Mouse (Mus musculus): ENCODE measurements around the gene Cbx5. TPM values are rescaled to one million over a fixed set of nuclear protein-coding genes. Genes with fewer than 3 reads are reported as not detected.
A peak's percentile ranks its signal among the peaks of the same experiment; 100 is the strongest.

Cbx5 gene
- polyA plus RNA-seq, 1 experiment from 2014 or later: 221 TPM

DNA sequence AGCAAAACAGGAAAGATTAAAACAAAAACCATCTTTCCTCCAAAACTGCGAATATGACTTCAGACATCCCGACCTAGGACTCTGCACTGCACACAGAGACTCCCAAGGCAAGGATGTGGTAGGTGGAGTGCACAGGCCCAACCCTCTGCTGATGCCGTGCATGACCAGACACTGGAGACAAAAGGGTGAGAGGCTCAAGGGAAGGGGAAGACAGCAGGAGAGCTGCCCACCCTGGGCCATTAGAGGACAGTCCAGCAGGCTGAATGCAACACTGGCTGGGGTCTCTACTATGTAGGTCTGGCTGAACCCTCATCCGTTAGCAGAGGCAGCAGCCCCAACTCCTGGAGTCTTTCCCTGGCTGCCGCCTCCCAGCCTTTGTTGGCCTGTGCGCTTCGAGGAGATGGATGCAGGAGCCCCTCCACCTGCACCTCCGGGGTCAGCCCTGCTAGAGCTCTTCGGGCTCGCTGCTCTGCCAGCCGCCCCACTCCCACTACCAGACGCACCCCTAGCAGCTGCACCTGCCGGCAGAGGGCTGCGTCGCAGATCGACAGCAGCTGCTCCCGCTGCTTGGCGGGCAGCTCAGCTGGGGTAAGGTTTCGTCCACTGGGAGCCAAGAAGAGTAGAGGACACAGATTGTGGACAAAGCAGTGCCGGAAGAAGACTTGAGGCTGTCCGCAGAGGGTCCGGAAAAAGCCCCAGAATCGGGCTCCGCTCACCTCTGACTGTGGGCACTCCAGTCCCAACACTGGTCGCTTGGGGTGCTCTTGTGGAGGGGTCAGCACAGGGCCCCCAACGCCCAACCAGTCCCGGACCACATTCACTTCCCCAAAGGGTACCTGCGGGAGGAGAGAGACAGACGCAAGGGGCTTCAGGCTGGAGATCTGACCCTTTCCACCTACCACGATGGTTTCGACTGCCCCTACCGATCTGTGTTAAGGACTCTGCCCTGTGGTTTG, 84.0 kb downstream of the Cbx5 start:
- H3K9me3 ChIP-seq (ENCODE audit: control insufficient read depth, low read length): no peaks in the 10 kb centered on the region
- WGBS: 16% methylated on average over 32 of the region's 32 CpGs
- H3K27ac ChIP-seq (ENCODE audit: low read depth, low read length): 0 out of 2 replicates have a peak overlapping the region, but pooled peaks have one; percentile 12
- H3K4me3 ChIP-seq (ENCODE audit: low read depth, low read length): no peak overlapping the region
- peak; percentile 27; the same call in 1 of the 2 replicates for ATAC-seq (replicated peaks; ENCODE audit: low FRiP score)
- 0 out of 2 replicates have a peak overlapping the region, but pooled peaks have one; percentile 5 for H3K4me2 ChIP-seq (ENCODE audit: low read depth, low read length, severe bottlenecking)
- no peaks in the 10 kb centered on the region for H3K4me1 ChIP-seq (replicated peaks; ENCODE audit: control insufficient read depth, insufficient read depth, low read length)
- DNase-seq (ENCODE audit: low spot score): no peak
- H3K9ac ChIP-seq (ENCODE audit: low read length): no peak overlapping the region; the same call in 1 of the 2 replicates
- H3K36me3 ChIP-seq (ENCODE audit: control insufficient read depth, insufficient read depth, low read length): no peaks in the 10 kb centered on the region
- peaks cover 4% of the 10 kb centered on the region; the same call in 1 of the 2 replicates for H3K27me3 ChIP-seq (ENCODE audit: control insufficient read depth, insufficient read depth, low read length)

DNA sequence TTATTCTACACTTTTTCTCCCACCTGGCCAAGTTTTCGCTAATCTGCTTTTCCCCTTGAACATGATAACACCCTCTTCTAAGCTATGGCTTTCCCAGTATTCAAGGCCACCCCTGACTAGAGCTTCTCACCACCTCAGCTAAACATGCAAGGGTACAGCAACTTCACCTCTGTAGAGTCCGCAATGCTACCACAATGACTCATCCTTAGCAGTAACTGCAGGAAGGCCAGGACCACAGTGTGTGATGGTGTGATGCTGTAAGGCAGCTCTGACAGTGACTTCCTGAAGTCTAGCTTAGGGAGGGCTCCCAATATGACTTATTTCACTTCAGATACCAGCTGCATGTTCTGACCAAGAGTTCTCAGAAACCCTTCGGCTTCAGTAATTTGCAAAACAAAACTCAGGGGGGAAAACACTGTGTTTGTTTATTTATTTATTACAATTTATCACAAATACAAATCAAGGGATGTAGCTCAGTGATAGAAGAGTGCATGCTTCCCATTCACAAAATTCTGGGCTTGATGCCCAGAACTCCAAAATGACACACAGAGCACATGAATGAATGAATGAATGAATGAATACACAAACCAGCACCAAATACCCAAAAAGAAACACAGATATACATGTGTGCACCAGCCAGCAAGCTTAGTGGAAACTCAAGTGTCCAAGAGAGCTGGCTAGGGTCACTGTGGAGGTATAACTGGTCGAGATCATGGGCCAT, 86.6 kb downstream of the Cbx5 start:
- Histone ChIP-seq H3K27ac (ENCODE audit: low read depth, low read length) (no peak overlapping the region), H3K9ac (ENCODE audit: low read length) (no peak overlapping the region), H3K4me1 (replicated peaks; ENCODE audit: control insufficient read depth, insufficient read depth, low read length) (no peaks in the 10 kb centered on the region), H3K36me3 (ENCODE audit: control insufficient read depth, insufficient read depth, low read length) (no peaks in the 10 kb centered on the region), H3K4me3 (ENCODE audit: low read depth, low read length) (no peak overlapping the region), H3K4me2 (ENCODE audit: low read depth, low read length, severe bottlenecking) (no peak overlapping the region), H3K9me3 (ENCODE audit: control insufficient read depth, low read length) (no peaks in the 10 kb centered on the region), H3K27me3 (ENCODE audit: control insufficient read depth, insufficient read depth, low read length) (peaks cover 5% of the 10 kb centered on the region; the same call in 1 of the 2 replicates)
- no peak for ATAC-seq (replicated peaks; ENCODE audit: low FRiP score)
- 88% methylated on average over 4 of the region's 4 CpGs for WGBS
- DNase-seq (ENCODE audit: low spot score): no peak

- DNase-seq (ENCODE audit: low spot score): no peak
- Histone ChIP-seq H3K9me3 (ENCODE audit: control insufficient read depth, low read length) (no peaks in the 10 kb centered on the region), H3K9ac (ENCODE audit: low read length) (no peak overlapping the region), H3K36me3 (ENCODE audit: control insufficient read depth, insufficient read depth, low read length) (no peaks in the 10 kb centered on the region), H3K27me3 (ENCODE audit: control insufficient read depth, insufficient read depth, low read length) (peaks cover 12% of the 10 kb centered on the region), H3K27ac (ENCODE audit: low read depth, low read length) (no peak overlapping the region), H3K4me1 (replicated peaks; ENCODE audit: control insufficient read depth, insufficient read depth, low read length) (peaks cover 2% of the 10 kb centered on the region; the same call in 1 of the 2 replicates), H3K4me2 (ENCODE audit: low read depth, low read length, severe bottlenecking) (no peak overlapping the region), H3K4me3 (ENCODE audit: low read depth, low read length) (no peak overlapping the region)
- WGBS: 84% methylated on average over 3 of the region's 3 CpGs
- no peak for ATAC-seq (replicated peaks; ENCODE audit: low FRiP score)
Observed at GRCm38 (mm10) chr15:103152371-103152770, 87.2 kb downstream of the Cbx5 start.

DNA sequence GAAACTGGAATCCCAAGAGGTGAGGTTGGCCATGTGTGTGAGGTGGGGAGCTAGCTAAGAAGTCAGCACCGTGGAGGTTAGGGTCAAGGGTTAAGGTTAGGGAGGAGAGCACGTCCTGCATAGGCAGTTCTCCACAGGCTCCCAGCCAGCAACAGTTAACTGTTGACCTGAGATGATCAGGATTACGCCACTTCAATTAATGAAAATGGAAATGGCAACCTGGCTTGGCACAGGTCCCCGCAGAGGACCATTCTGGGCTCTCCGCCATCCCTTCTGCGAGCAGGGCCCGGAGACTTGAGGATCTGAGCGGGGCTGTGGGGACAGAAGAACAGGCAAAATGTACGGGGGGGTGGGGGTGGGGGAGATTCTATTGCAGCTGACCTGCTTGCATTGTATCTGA, 91.8 kb downstream of the Cbx5 start:
- H3K27ac ChIP-seq (ENCODE audit: low read depth, low read length): no peak overlapping the region
- DNase-seq (ENCODE audit: low spot score): no peak
- no peak for ATAC-seq (replicated peaks; ENCODE audit: low FRiP score)
- H3K9me3 ChIP-seq (ENCODE audit: control insufficient read depth, low read length): no peaks in the 10 kb centered on the region
- H3K4me1 ChIP-seq (replicated peaks; ENCODE audit: control insufficient read depth, insufficient read depth, low read length): peaks cover 5% of the 10 kb centered on the region; the same call in 1 of the 2 replicates
- peaks cover 25% of the 10 kb centered on the region for H3K27me3 ChIP-seq (ENCODE audit: control insufficient read depth, insufficient read depth, low read length)
- no peak overlapping the region for H3K4me2 ChIP-seq (ENCODE audit: low read depth, low read length, severe bottlenecking)
- WGBS: 47% methylated on average over 9 of the region's 9 CpGs
- no peaks in the 10 kb centered on the region for H3K36me3 ChIP-seq (ENCODE audit: control insufficient read depth, insufficient read depth, low read length)
- H3K9ac ChIP-seq (ENCODE audit: low read length): no peak overlapping the region
- H3K4me3 ChIP-seq (ENCODE audit: low read depth, low read length): no peak overlapping the region

DNA sequence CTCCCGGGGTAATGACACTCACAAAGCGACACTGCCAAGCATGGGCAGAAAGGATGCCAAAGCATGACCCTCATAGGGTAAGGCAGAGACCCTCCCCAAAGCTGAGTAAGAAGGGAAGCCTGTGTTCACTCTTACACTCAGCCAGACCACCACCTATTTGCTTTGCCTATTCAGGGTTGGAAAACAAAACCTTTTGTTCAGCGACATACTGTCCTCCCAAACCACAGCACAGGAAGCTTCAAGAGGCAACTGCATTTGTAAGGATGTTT, 92.3 kb downstream of the Cbx5 start:
- peak overlapping the region; percentile 71; the same call in 1 of the 2 replicates for H3K9ac ChIP-seq (ENCODE audit: low read length)
- WGBS: 12% methylated on average over 3 of the region's 3 CpGs
- H3K4me3 ChIP-seq (ENCODE audit: low read depth, low read length): peak overlapping the region; percentile 40; the same call in 1 of the 2 replicates

DNA sequence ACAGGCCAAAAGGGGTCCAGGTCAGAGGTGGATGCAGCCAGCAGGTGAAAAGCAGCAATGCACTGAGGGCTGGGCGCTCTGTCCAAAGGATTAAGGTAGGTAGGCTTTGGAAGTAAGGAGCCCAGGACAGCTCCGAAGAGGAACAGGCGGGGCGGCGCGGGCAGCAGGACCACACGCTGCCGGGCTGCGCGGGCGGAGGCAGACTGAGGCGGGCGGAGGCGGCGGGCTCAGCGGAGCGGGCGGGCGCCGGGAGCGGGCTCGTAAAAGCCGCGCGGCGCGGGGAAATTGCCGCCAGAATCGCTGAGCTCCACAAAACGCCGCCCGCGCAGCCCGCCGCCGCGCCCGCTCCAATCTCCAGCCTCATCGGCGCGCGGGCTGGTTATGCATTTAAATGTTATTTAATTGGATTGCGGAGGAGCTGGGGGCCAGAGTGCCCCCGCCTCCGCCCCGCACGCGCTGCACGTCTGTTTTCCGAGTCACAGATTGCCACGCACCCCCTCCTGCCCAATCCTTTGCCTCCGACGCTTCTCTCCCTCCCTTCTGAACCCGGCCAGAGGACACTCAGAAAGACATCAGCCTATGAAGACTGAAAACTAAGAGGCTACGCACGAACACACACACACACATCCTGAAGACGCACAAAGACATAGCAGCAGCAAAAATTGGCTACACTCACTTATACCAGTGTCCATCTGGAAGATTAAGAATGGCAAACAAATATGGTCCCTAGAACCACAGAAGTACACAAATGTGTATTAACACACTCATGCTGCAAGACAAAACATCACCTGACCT, 92.8 kb downstream of the Cbx5 start:
- WGBS: under 1% methylated on average over 57 of the region's 57 CpGs
- peak; percentile 69 for ATAC-seq (replicated peaks; ENCODE audit: low FRiP score)

More for the DNA sequence above, 92.3 kb downstream of the Cbx5 start:
- H3K36me3 ChIP-seq (ENCODE audit: control insufficient read depth, insufficient read depth, low read length): no peaks in the 10 kb centered on the region
- ATAC-seq (replicated peaks; ENCODE audit: low FRiP score) (0 out of 2 replicates have a peak, but pooled peaks have one; percentile 10), DNase-seq (ENCODE audit: low spot score) (no peak)
- peaks cover 25% of the 10 kb centered on the region for H3K27me3 ChIP-seq (ENCODE audit: control insufficient read depth, insufficient read depth, low read length)
- H3K27ac ChIP-seq (ENCODE audit: low read depth, low read length): no peak overlapping the region
- no peaks in the 10 kb centered on the region for H3K9me3 ChIP-seq (ENCODE audit: control insufficient read depth, low read length)
- peak overlapping the region; percentile 90; the same call in 1 of the 2 replicates for H3K4me2 ChIP-seq (ENCODE audit: low read depth, low read length, severe bottlenecking)
- peaks cover 5% of the 10 kb centered on the region; the same call in 1 of the 2 replicates for H3K4me1 ChIP-seq (replicated peaks; ENCODE audit: control insufficient read depth, insufficient read depth, low read length)

DNA sequence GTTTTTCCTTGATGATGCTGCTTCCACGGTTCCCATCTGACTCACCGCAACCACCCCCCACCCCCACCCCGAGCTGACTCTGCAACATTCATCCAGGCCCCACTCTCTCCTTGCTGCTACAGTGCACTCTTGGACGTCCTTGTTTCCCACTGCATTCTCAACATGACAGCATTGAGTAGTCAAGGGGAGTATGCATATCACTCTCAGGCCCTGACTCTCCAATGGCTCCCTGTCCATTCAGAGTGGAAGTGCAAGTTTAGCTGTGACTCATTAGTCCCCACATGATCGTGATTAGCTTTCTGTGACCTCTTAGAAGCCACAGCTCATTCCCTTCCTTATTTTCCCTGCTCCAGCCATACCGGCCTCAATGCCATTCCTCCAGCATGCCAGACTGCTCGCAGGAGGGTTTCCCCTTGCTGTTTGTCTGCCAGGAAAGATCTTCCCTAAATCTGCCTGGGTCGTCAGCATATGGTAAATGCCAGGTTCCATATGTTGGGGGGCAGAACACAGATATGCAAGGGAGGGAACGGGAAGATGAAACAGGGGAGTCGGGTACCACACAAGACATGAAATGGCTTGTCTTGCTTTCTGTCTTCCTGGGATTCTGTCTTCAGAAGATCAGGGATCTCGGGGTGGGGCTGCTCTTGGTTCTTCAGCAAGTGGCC, 93.8 kb downstream of the Cbx5 start:
- ATAC-seq (replicated peaks; ENCODE audit: low FRiP score): no peak
- H3K9ac ChIP-seq (ENCODE audit: low read length): no peak overlapping the region
- no peak overlapping the region for H3K27ac ChIP-seq (ENCODE audit: low read depth, low read length)

More for the DNA sequence above, 92.8 kb downstream of the Cbx5 start:
- peak; percentile 72 for DNase-seq (ENCODE audit: low spot score)
- no peaks in the 10 kb centered on the region for H3K9me3 ChIP-seq (ENCODE audit: control insufficient read depth, low read length)
- peak overlapping the region; percentile 90 for H3K4me2 ChIP-seq (ENCODE audit: low read depth, low read length, severe bottlenecking)
- peaks cover 5% of the 10 kb centered on the region; the same call in 1 of the 2 replicates for H3K4me1 ChIP-seq (replicated peaks; ENCODE audit: control insufficient read depth, insufficient read depth, low read length)
- H3K9ac ChIP-seq (ENCODE audit: low read length): peak overlapping the region; percentile 71
- H3K27me3 ChIP-seq (ENCODE audit: control insufficient read depth, insufficient read depth, low read length): peaks cover 25% of the 10 kb centered on the region
- H3K27ac ChIP-seq (ENCODE audit: low read depth, low read length): no peak overlapping the region
- H3K4me3 ChIP-seq (ENCODE audit: low read depth, low read length): peak overlapping the region; percentile 40
- no peaks in the 10 kb centered on the region for H3K36me3 ChIP-seq (ENCODE audit: control insufficient read depth, insufficient read depth, low read length)

More for the DNA sequence above, 93.8 kb downstream of the Cbx5 start:
- no peak for DNase-seq (ENCODE audit: low spot score)
- no peaks in the 10 kb centered on the region for H3K36me3 ChIP-seq (ENCODE audit: control insufficient read depth, insufficient read depth, low read length)
- H3K4me2 ChIP-seq (ENCODE audit: low read depth, low read length, severe bottlenecking): no peak overlapping the region
- H3K9me3 ChIP-seq (ENCODE audit: control insufficient read depth, low read length): no peaks in the 10 kb centered on the region
- H3K4me1 ChIP-seq (replicated peaks; ENCODE audit: control insufficient read depth, insufficient read depth, low read length): peaks cover 5% of the 10 kb centered on the region; the same call in 1 of the 2 replicates
- H3K27me3 ChIP-seq (ENCODE audit: control insufficient read depth, insufficient read depth, low read length): peaks cover 25% of the 10 kb centered on the region
- WGBS: 70% methylated on average over 11 of the region's 11 CpGs
- H3K4me3 ChIP-seq (ENCODE audit: low read depth, low read length): no peak overlapping the region
